Comparison of ENCODE assay signal across 7 mouse cellular contexts in the genomic region with DNA sequence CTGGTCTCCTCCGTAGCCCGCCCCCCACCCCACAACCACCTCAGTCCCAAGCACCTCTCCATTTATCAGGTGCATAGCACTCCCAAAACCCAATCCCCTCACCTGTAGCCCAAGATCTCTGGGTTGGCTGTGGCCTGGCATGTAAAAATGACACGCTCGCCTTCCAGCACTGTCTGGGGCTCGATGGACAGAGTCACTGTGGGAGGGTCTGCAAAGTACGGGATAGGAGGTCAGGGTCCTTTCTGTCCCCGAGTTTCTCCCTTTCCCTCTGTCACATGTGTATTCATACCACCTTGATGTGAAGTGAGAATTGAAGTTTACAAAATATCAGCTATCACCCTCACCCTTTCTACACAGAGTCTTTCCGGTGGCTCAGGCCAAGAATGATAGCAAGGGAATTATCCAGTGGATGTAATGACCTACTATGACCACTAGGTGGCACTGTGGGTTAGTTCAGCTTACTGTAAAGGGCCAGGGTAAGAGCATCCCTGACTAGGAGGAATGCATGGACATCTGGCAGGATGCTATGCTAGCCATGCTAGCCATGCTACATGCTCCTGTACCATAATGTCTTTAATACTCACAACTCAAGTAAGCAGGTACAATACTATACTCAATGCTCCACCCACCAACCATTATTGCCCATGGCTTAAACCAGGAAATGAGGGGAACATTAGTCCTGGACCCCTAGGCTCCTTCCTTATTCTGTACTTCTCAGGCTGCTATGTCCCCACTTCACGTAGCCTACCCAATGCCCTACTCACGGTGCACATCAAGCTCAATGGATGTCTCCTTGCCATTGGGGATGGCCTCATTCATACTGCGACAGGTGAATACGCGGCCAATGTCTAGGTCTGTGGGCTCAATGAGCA.
DNase-seq lines count a peak whose midpoint lies in the region; ATAC-seq lines count a peak whose summit lies in the region.

No protein-coding gene starts in this region.

- 76% methylated on average over 13 of the region's 13 CpGs for WGBS in hindbrain, embryonic 16.5 days

- no peak overlapping the region for H3K4me3 ChIP-seq in hindbrain, embryonic 16.5 days (ENCODE audit: low read length)

- no peaks in the 10 kb centered on the region for H3K4me1 ChIP-seq in hindbrain, embryonic 16.5 days (ENCODE audit: control insufficient read depth, insufficient read depth, low read depth, low read length)

- H3K36me3 ChIP-seq in hindbrain, embryonic 16.5 days (ENCODE audit: control insufficient read depth, insufficient read depth, low read length) = peaks cover 1% of the 10 kb centered on the region

- no peak overlapping the region for H3K9ac ChIP-seq in hindbrain, embryonic 16.5 days (ENCODE audit: low read depth, low read length)

- H3K4me2 ChIP-seq in hindbrain, embryonic 16.5 days (ENCODE audit: low read length) = no peak overlapping the region

- DNase-seq in WW6 (ENCODE audit: low read depth, low spot score) = peak; percentile 40
- peak; percentile 69 for DNase-seq in cerebellum, adult 9-10 months
- DNase-seq in frontal cortex, adult 2 months (ENCODE audit: extremely low spot score in 1 of 2, low spot score in 1 of 2) = peak; percentile 38 to 91
- peak; percentile 65 to 74 for DNase-seq in left cerebral cortex, adult 18-20 months (ENCODE audit: low spot score in 2 of 2)
- peak; percentile 18 to 81 for DNase-seq in lung, postnatal 4 days
- peak; percentile 39 for DNase-seq in right cerebral cortex, postnatal 14 days

- H3K27ac ChIP-seq in hindbrain, embryonic 16.5 days (ENCODE audit: low read depth, low read length) = no peak overlapping the region

- peak; percentile 89 for ATAC-seq in hindbrain, embryonic 16.5 days

- no peaks in the 10 kb centered on the region for H3K9me3 ChIP-seq in hindbrain, embryonic 16.5 days (ENCODE audit: control insufficient read depth, low read length)

- no peaks in the 10 kb centered on the region for H3K27me3 ChIP-seq in hindbrain, embryonic 16.5 days (replicated peaks; ENCODE audit: control insufficient read depth, insufficient read depth, low read length)
